Mouse (Mus musculus): Measurements from ENCODE around the gene Pfdn6. TPM values are rescaled to one million over a fixed set of nuclear protein-coding genes. Genes with fewer than 3 reads are reported as not detected.
A peak's percentile ranks its signal among the peaks of the same experiment; 100 is the strongest.
"Not testable (repeated sequence)": the region's sequence is repeated elsewhere in the genome, so short reads cannot be mapped to it uniquely, and the experiment has no call there.

Gene Pfdn6
- polyA plus RNA-seq (2012; fragmentation: generic; extraction: Trizol) = 130 TPM
- long read RNA-seq, experiment 1, transcript Pfdn6-201 (4 exons, 807 nt) = major isoform, 21 of 25 reads
- long read RNA-seq, experiment 1, partial matches to known transcripts = 0 of 25 reads
- long read RNA-seq, experiment 1, other reads (novel, unspliced or antisense) = 2 of 25 reads
- long read RNA-seq, experiment 2, transcript Pfdn6-201 (4 exons, 807 nt) = major isoform, 5 of 6 reads
- long read RNA-seq, experiment 2, partial matches to known transcripts = 0 of 6 reads
- long read RNA-seq, experiment 2, other reads (novel, unspliced or antisense) = 1 of 6 reads

- peaks cover 10% of the 10 kb centered on the region for H3K36me3 ChIP-seq (ENCODE audit: control insufficient read depth, insufficient read depth)
- TF ChIP-seq USF1 (IDR thresholded peaks at IDR 0.05; ENCODE audit: low read depth) = no peak
- no peak for TF ChIP-seq MYOD1 (IDR thresholded peaks at IDR 0.05; ENCODE audit: control insufficient read depth, insufficient read length, low read depth)
- TF ChIP-seq CEBPB (IDR thresholded peaks at IDR 0.05; ENCODE audit: low read depth) = no peak
- no peak for TF ChIP-seq FOSL1 (IDR thresholded peaks at IDR 0.05; ENCODE audit: insufficient read depth, low read length, poor library complexity, severe bottlenecking)
- no peak for TF ChIP-seq CTCF (IDR thresholded peaks at IDR 0.05; ENCODE audit: control insufficient read depth, insufficient read depth, insufficient read length)
- TF ChIP-seq MAX (IDR thresholded peaks at IDR 0.05) = no peak
- TF ChIP-seq MYOG (IDR thresholded peaks at IDR 0.05; ENCODE audit: control insufficient read depth, extremely low read depth, insufficient read length) = no peak
Observed at GRCm38 (mm10) chr17:33940206-33940805, at the start of gene Pfdn6, which contains the start of gene Wdr46. TSS of gene Pfdn6 (minus strand) at chr17:33940343. TSS of gene Wdr46 (plus strand) at chr17:33940660.

GRCm38 (mm10) chr17:33982136-33982535 is 42.0 kb upstream of the Pfdn6 start:
- H3K79me2 ChIP-seq (ENCODE audit: control insufficient read depth, insufficient read depth); H3K79me3 ChIP-seq (ENCODE audit: low read depth); H3K36me3 ChIP-seq (ENCODE audit: control insufficient read depth, insufficient read depth); H3K4me3 ChIP-seq (ENCODE audit: insufficient read depth, poor library complexity, severe bottlenecking); H3ac ChIP-seq (ENCODE audit: control insufficient read depth, insufficient read length, low read depth): not testable (repeated sequence)
- peaks cover 17% of the 10 kb centered on the region for H3K27me3 ChIP-seq (ENCODE audit: control insufficient read depth, insufficient read depth, insufficient read length)

More at GRCm38 (mm10) chr17:33940206-33940805, at the start of gene Pfdn6, which contains the start of gene Wdr46:
- no peaks in the 10 kb centered on the region for H3K27me3 ChIP-seq (ENCODE audit: control insufficient read depth, insufficient read depth, insufficient read length)
- H3K79me3 ChIP-seq (ENCODE audit: low read depth) = peaks cover 23% of the 10 kb centered on the region
- peak within 1 kb of the TSS; percentile 98 for H3K4me3 ChIP-seq (ENCODE audit: insufficient read depth, poor library complexity, severe bottlenecking)
- peak within 1 kb of the TSS; percentile 83 for H3ac ChIP-seq (ENCODE audit: control insufficient read depth, insufficient read length, low read depth)
- peaks cover 51% of the 10 kb centered on the region for H3K79me2 ChIP-seq (ENCODE audit: control insufficient read depth, insufficient read depth)

GRCm38 (mm10) chr17:33981192-33981909 is 41.2 kb upstream of the Pfdn6 start:
- H3K4me3 ChIP-seq (ENCODE audit: insufficient read depth, poor library complexity, severe bottlenecking); H3ac ChIP-seq (ENCODE audit: control insufficient read depth, insufficient read length, low read depth); H3K79me2 ChIP-seq (ENCODE audit: control insufficient read depth, insufficient read depth); H3K36me3 ChIP-seq (ENCODE audit: control insufficient read depth, insufficient read depth); H3K79me3 ChIP-seq (ENCODE audit: low read depth): not testable (repeated sequence)
- peaks cover 17% of the 10 kb centered on the region for H3K27me3 ChIP-seq (ENCODE audit: control insufficient read depth, insufficient read depth, insufficient read length)

- H3K79me2 ChIP-seq (ENCODE audit: control insufficient read depth, insufficient read depth) = no peaks in the 10 kb centered on the region
- no peaks in the 10 kb centered on the region for H3K36me3 ChIP-seq (ENCODE audit: control insufficient read depth, insufficient read depth)
- H3K79me3 ChIP-seq (ENCODE audit: low read depth) = no peaks in the 10 kb centered on the region
- no peak for TF ChIP-seq USF1 (IDR thresholded peaks at IDR 0.05; ENCODE audit: low read depth)
- no peak for TF ChIP-seq CEBPB (IDR thresholded peaks at IDR 0.05; ENCODE audit: low read depth)
- no peak for TF ChIP-seq MYOD1 (IDR thresholded peaks at IDR 0.05; ENCODE audit: control insufficient read depth, insufficient read length, low read depth)
- TF ChIP-seq FOSL1 (IDR thresholded peaks at IDR 0.05; ENCODE audit: insufficient read depth, low read length, poor library complexity, severe bottlenecking) = no peak
- no peak for TF ChIP-seq MAX (IDR thresholded peaks at IDR 0.05)
- TF ChIP-seq MYOG (IDR thresholded peaks at IDR 0.05; ENCODE audit: control insufficient read depth, extremely low read depth, insufficient read length) = no peak
- no peak for TF ChIP-seq CTCF (IDR thresholded peaks at IDR 0.05; ENCODE audit: control insufficient read depth, insufficient read depth, insufficient read length)
- no peak overlapping the region for H3K4me3 ChIP-seq (ENCODE audit: insufficient read depth, poor library complexity, severe bottlenecking)
- H3K27me3 ChIP-seq (ENCODE audit: control insufficient read depth, insufficient read depth, insufficient read length) = peaks cover 17% of the 10 kb centered on the region
- no peak overlapping the region for H3ac ChIP-seq (ENCODE audit: control insufficient read depth, insufficient read length, low read depth)
Observed at GRCm38 (mm10) chr17:33980181-33981035, 40.3 kb upstream of the Pfdn6 start.

GRCm38 (mm10) chr17:33979512-33980050 is 39.4 kb upstream of the Pfdn6 start:
- H3K4me3 ChIP-seq (ENCODE audit: insufficient read depth, poor library complexity, severe bottlenecking) = no peak overlapping the region
- H3K36me3 ChIP-seq (ENCODE audit: control insufficient read depth, insufficient read depth) = no peaks in the 10 kb centered on the region
- H3K27me3 ChIP-seq (ENCODE audit: control insufficient read depth, insufficient read depth, insufficient read length) = peaks cover 20% of the 10 kb centered on the region
- H3K79me3 ChIP-seq (ENCODE audit: low read depth) = no peaks in the 10 kb centered on the region
- TF ChIP-seq MYOD1 (IDR thresholded peaks at IDR 0.05; ENCODE audit: control insufficient read depth, insufficient read length, low read depth) (no peak), FOSL1 (IDR thresholded peaks at IDR 0.05; ENCODE audit: insufficient read depth, low read length, poor library complexity, severe bottlenecking) (no peak), CEBPB (IDR thresholded peaks at IDR 0.05; ENCODE audit: low read depth) (no peak), MAX (IDR thresholded peaks at IDR 0.05) (no peak), USF1 (IDR thresholded peaks at IDR 0.05; ENCODE audit: low read depth) (no peak), MYOG (IDR thresholded peaks at IDR 0.05; ENCODE audit: control insufficient read depth, extremely low read depth, insufficient read length) (no peak)
- no peak overlapping the region for H3ac ChIP-seq (ENCODE audit: control insufficient read depth, insufficient read length, low read depth)
- no peaks in the 10 kb centered on the region for H3K79me2 ChIP-seq (ENCODE audit: control insufficient read depth, insufficient read depth)

All from C2C12 (cell line).